Mouse (Mus musculus) ES-E14 (cell line): ENCODE measurements around the gene Capn5. TPM values are rescaled to one million over a fixed set of nuclear protein-coding genes. Genes with fewer than 3 reads are reported as not detected.

Source experiments
- DNase-seq: peaks from one replicate; pipeline ENCODE4 v3.0.0-alpha.2; 2013; ENCODE audit warnings: low read depth, low spot score
- H3K27ac ChIP-seq: 2 replicates; pipeline ENCODE4 v1.5.1; 2012; ENCODE audit warnings: low read depth, mild to moderate bottlenecking, low read length, moderate library complexity, mixed read lengths; ENCODE audit not compliant: poor library complexity, insufficient read depth, severe bottlenecking
- H3K36me3 ChIP-seq: 2 replicates; pipeline ENCODE4 v1.6.1; 2012; ENCODE audit warnings: mild to moderate bottlenecking, low read length, moderate library complexity, mixed read lengths; ENCODE audit not compliant: control insufficient read depth, poor library complexity, insufficient read depth, severe bottlenecking
- H3K4me1 ChIP-seq, 2 experiments: fragments of 150-350 bp in 1 of 2; sonication (generic) in 1 of 2; 2 replicates each; pipeline ENCODE4 v1.6.1; 2012; ENCODE audit warnings: low read length in 2 of 2, mild to moderate bottlenecking in 1 of 2, mixed read lengths in 1 of 2; ENCODE audit not compliant: control insufficient read depth in 2 of 2, insufficient read depth in 2 of 2, poor library complexity in 1 of 2
- H3K4me3 ChIP-seq, 2 experiments: fragments of 150-350 bp in 1 of 2; sonication (generic) in 1 of 2; 2 replicates each; pipeline ENCODE4 v1.5.1; 2012; ENCODE audit warnings: low read length in 2 of 2, low read depth in 1 of 2, mild to moderate bottlenecking in 1 of 2, mixed read lengths in 1 of 2; ENCODE audit not compliant: insufficient read depth in 1 of 2, poor library complexity in 1 of 2, severe bottlenecking in 1 of 2
- H3K9ac ChIP-seq: 2 replicates; pipeline ENCODE4 v1.6.1; 2012; ENCODE audit warnings: low read depth, mild to moderate bottlenecking, low read length, mixed read lengths; ENCODE audit not compliant: poor library complexity, insufficient read depth, severe bottlenecking
- H3K9me3 ChIP-seq: fragments of 150-350 bp; sonication (generic); 2 replicates; pipeline ENCODE4 v1.6.1; 2012; ENCODE audit warnings: low read depth, mild to moderate bottlenecking, low read length; ENCODE audit not compliant: control insufficient read depth, insufficient read depth
- CHD2 ChIP-seq: IDR thresholded peaks from 2 replicates; pipeline ENCODE4 v1.6.1; 2014; ENCODE audit warnings: mild to moderate bottlenecking, low read depth, low read length, inconsistent platforms
- HCFC1 ChIP-seq: IDR thresholded peaks from 2 replicates; pipeline ENCODE4 v1.6.1; 2012; ENCODE audit warnings: low read length, inconsistent platforms, borderline replicate concordance; ENCODE audit not compliant: insufficient read depth
- MAFK ChIP-seq: IDR thresholded peaks from 2 replicates; pipeline ENCODE4 v1.6.1; 2014; ENCODE audit warnings: mild to moderate bottlenecking, low read depth, low read length, inconsistent platforms; ENCODE audit not compliant: insufficient read depth
- ZC3H11A ChIP-seq: IDR thresholded peaks from 2 replicates; pipeline ENCODE4 v1.6.1; 2012; ENCODE audit warnings: low read depth, mild to moderate bottlenecking, inconsistent platforms, low read length, borderline replicate concordance
- ZNF384 ChIP-seq: IDR thresholded peaks from 2 replicates; pipeline ENCODE4 v1.6.1; 2012; ENCODE audit warnings: low read depth, low read length, inconsistent platforms
- in situ Hi-C, 2 experiments: fragments of 600-800 bp; cut with MboI; formaldehyde crosslinking; loops; one replicate each; pipeline ENCODE4 v1.15.1; 2025; ENCODE audit warnings: low sequenced_read_pairs in 2 of 2, inconsistent platforms in 1 of 2; ENCODE audit not compliant: unreplicated experiment in 2 of 2
- total RNA-seq: library from RNA; depleted of rRNA; stranded (reverse); fragments of 300-350 nt; gene quantifications from 2 replicates; pipeline ENCODE4 v1.2.3, GENCODE M21; 2012

Gene Capn5
- total RNA-seq, 1 experiment = 5.0 TPM

DNA sequence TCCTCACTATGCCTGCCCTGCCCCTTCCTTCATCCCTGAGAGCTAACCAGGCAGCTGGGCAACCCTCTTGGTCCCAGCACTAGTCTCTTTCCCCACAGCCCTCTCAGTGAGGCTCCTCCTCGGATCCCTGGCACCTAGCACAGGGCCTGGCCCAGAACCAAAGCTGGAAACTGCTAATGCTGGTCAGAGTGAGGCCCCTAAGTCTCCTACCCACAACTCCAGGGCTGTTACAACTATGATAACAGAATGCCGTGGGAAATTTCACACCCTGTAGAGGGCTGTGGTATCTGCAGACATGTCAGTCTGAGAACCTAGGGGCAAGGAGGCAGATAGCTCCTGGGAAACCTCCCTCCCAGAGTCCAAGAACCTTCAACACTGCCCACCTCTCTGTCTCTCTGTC, 37.5 kb downstream of the Capn5 start:
- H3K4me1 ChIP-seq = peaks cover 0 to 9% of the 10 kb centered on the region in 2 experiments; a peak in 1 of 4 replicates
- no peak for TF ChIP-seq MAFK
- no peak for TF ChIP-seq ZNF384
- no peak for TF ChIP-seq CHD2
- no peak for TF ChIP-seq HCFC1
- TF ChIP-seq ZC3H11A = no peak
- H3K27ac ChIP-seq = no peak overlapping the region
- DNase-seq = no peak
- H3K4me3 ChIP-seq = no peak overlapping the region
- in situ Hi-C loops = no loop called here
- H3K36me3 ChIP-seq = no peaks in the 10 kb centered on the region; the same call in 1 of the 2 replicates
- no peak overlapping the region for H3K9ac ChIP-seq
- H3K9me3 ChIP-seq = no peaks in the 10 kb centered on the region

DNA sequence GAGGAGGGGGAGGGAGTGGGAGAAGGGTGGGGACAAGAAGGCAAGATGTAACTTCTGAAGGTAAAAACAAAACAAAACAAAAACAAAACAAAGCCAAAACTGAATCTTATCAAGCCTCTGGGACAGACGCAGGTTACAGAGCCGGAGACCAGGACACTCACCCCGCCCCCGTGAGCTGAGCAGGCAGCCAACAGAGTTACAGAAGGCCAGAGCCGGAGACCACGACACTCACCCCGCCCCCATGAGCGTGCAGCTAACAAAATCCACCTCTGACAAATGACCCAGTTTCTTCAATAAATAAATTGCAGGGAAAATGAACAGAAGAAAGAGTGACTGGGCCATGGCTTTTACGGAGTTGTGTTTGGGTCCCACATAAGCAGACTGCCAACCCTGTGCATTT, 38.9 kb downstream of the Capn5 start:
- in situ Hi-C loops = no loop called here
- DNase-seq = no peak
- no peaks in the 10 kb centered on the region; the same call in 1 of the 2 replicates for H3K36me3 ChIP-seq
- H3K27ac ChIP-seq = no peak overlapping the region
- peaks cover 0 to 4% of the 10 kb centered on the region in 2 experiments; a peak in 1 of 4 replicates for H3K4me1 ChIP-seq
- H3K9me3 ChIP-seq = no peaks in the 10 kb centered on the region
- H3K4me3 ChIP-seq = no peak overlapping the region
- H3K9ac ChIP-seq = no peak overlapping the region
- no peak for TF ChIP-seq HCFC1
- no peak for TF ChIP-seq ZC3H11A
- no peak for TF ChIP-seq CHD2
- TF ChIP-seq ZNF384 = no peak

DNA sequence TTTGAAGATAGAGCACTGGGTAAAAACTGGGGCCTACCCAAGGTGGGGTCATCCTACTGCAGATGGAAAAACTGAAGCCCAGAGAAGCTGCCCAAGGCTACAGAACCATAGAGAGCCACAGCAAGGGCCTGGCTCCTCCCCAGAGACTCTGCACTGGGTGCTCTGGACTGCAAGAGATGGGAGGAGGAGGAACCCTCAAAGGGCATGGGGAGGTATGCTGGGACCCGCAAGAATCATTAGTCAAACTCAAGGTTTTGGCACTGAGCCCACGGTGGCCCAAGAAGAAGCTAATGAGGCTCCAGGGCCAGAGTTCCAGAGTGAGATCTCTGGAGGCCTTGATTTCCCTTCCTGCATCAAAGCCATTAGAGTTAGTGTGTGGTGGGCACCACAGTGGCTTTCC, 40.1 kb downstream of the Capn5 start:
- Histone ChIP-seq H3K4me1 (peaks cover 0 to 4% of the 10 kb centered on the region in 2 experiments; a peak in 1 of 4 replicates), H3K9ac (no peak overlapping the region), H3K4me3 (no peak overlapping the region), H3K36me3 (no peaks in the 10 kb centered on the region; the same call in 1 of the 2 replicates), H3K27ac (no peak overlapping the region), H3K9me3 (no peaks in the 10 kb centered on the region)
- no peak for DNase-seq
- no peak for TF ChIP-seq MAFK
- no peak for TF ChIP-seq ZC3H11A
- TF ChIP-seq HCFC1 = no peak
- TF ChIP-seq ZNF384 = no peak
- TF ChIP-seq CHD2 = no peak
- in situ Hi-C loops = no loop called here

DNA sequence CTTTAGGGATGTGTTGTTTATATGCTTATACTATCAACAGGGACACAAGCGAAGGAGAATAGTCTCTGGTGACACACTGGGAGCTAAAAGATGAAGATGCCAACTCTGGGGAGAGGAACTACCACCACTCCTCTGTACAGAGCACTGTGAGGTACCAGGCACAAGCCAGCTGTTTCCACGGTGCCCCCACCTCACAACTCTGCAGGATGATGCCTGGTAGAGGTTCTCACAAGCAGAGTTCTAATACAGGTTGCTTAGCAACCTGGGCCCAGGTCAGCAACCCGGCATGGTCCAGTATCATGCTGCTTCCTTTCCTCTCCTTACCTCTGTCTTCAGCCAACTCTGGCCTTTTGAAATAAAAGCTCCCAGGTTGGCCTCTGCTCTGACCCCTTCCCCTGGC, 40.5 kb downstream of the Capn5 start:
- Histone ChIP-seq H3K9ac (no peak overlapping the region), H3K9me3 (no peaks in the 10 kb centered on the region), H3K4me1 (peaks cover 0 to 4% of the 10 kb centered on the region in 2 experiments; a peak in 1 of 4 replicates), H3K27ac (no peak overlapping the region), H3K4me3 (no peak overlapping the region), H3K36me3 (no peaks in the 10 kb centered on the region; the same call in 1 of the 2 replicates)
- TF ChIP-seq HCFC1 (no peak), CHD2 (no peak)
- in situ Hi-C loops = no loop called here
- no peak for DNase-seq

DNA sequence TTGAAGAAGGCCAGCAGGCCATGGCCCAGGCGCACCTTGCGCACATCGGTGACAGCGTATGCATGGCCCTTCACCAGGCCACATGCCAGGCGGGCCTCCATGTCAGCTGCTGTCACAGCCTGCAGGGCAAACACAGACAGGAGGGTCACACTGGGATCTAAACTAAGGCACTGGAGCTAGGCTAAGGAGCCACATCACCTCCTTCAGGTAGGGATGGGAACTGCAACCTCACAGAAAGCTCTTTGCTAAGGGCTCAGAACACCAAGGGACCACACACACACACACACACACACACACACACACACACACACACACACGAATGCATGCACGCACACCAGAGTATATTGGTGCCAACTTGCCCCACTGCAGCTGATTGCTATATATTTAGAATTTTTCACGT, 46.3 kb downstream of the Capn5 start:
- Histone ChIP-seq H3K9me3 (no peaks in the 10 kb centered on the region), H3K4me1 (no peaks in the 10 kb centered on the region), H3K9ac (no peak overlapping the region), H3K4me3 (no peak overlapping the region), H3K36me3 (peaks cover 6% of the 10 kb centered on the region; the same call in 1 of the 2 replicates), H3K27ac (no peak overlapping the region)
- TF ChIP-seq HCFC1 (no peak), ZC3H11A (no peak), ZNF384 (no peak), CHD2 (no peak), MAFK (no peak)
- in situ Hi-C loops = no loop called here
- peak; percentile 36 for DNase-seq
